Mouse (Mus musculus): Measurements from ENCODE around the gene E2f4. TPM values are rescaled to one million over a fixed set of nuclear protein-coding genes. Genes with fewer than 3 reads are reported as not detected.

The E2f4 gene
- polyA plus RNA-seq, 1 experiment from 2014 or later: 124 TPM

- Histone ChIP-seq H3K27ac (replicated peaks) (no peak overlapping the region), H3K27me3 (ENCODE audit: low read depth, poor library complexity, severe bottlenecking) (peaks cover 100% of the 10 kb centered on the region), H3K4me1 (peaks cover 32% of the 10 kb centered on the region), H3K9me3 (replicated peaks) (peaks cover 5% of the 10 kb centered on the region), H3K4me3 (no peak overlapping the region), H3K36me3 (no peaks in the 10 kb centered on the region)
- no peak for DNase-seq (ENCODE audit: low spot score)
- 86% methylated on average over 12 of the region's 12 CpGs for WGBS
Measured at GRCm38 (mm10) chr8:105261326-105261980, 36.0 kb upstream of the E2f4 start.

GRCm38 (mm10) chr8:105263244-105263912 lies 34.1 kb upstream of the E2f4 start:
- Histone ChIP-seq H3K27ac (replicated peaks) (no peak overlapping the region), H3K4me3 (peak overlapping the region; percentile 62), H3K36me3 (no peaks in the 10 kb centered on the region), H3K27me3 (ENCODE audit: low read depth, poor library complexity, severe bottlenecking) (peaks cover 100% of the 10 kb centered on the region), H3K9me3 (replicated peaks) (peaks cover 7% of the 10 kb centered on the region), H3K4me1 (peaks cover 37% of the 10 kb centered on the region)
- WGBS: 38% methylated on average over 16 of the region's 16 CpGs
- no peak for DNase-seq (ENCODE audit: low spot score)

GRCm38 (mm10) chr8:105264024-105264982 lies 33.2 kb upstream of the E2f4 start, which contains the start of the genes Tradd and Fbxl8:
Gene Tradd, minus strand, starts transcription at chr8:105264609.
Gene Fbxl8, plus strand, starts transcription at chr8:105264648.
- H3K27me3 ChIP-seq (ENCODE audit: low read depth, poor library complexity, severe bottlenecking): peaks cover 100% of the 10 kb centered on the region
- DNase-seq (ENCODE audit: low spot score): peak; percentile 72
- H3K4me3 ChIP-seq: peak within 1 kb of the TSS; percentile 62
- H3K27ac ChIP-seq (replicated peaks): peak within 1 kb of the TSS; percentile 28; the same call in 1 of the 2 replicates
- H3K36me3 ChIP-seq: no peaks in the 10 kb centered on the region
- WGBS: 2% methylated on average over 54 of the region's 54 CpGs
- peaks cover 7% of the 10 kb centered on the region for H3K9me3 ChIP-seq (replicated peaks)
- peaks cover 37% of the 10 kb centered on the region for H3K4me1 ChIP-seq

GRCm38 (mm10) chr8:105265128-105265527 lies 32.3 kb upstream of the E2f4 start:
- no peaks in the 10 kb centered on the region for H3K36me3 ChIP-seq
- peaks cover 7% of the 10 kb centered on the region for H3K9me3 ChIP-seq (replicated peaks)
- H3K4me1 ChIP-seq: peaks cover 38% of the 10 kb centered on the region
- WGBS: 20% methylated on average over 10 of the region's 10 CpGs
- H3K4me3 ChIP-seq: peak overlapping the region; percentile 62
- H3K27ac ChIP-seq (replicated peaks): no peak overlapping the region
- peaks cover 100% of the 10 kb centered on the region for H3K27me3 ChIP-seq (ENCODE audit: low read depth, poor library complexity, severe bottlenecking)
- no peak for DNase-seq (ENCODE audit: low spot score)

GRCm38 (mm10) chr8:105266775-105267174 lies 30.7 kb upstream of the E2f4 start:
- Histone ChIP-seq H3K27ac (replicated peaks) (no peak overlapping the region), H3K9me3 (replicated peaks) (peaks cover 7% of the 10 kb centered on the region), H3K36me3 (no peaks in the 10 kb centered on the region), H3K4me3 (peak overlapping the region; percentile 20; the same call in 1 of the 2 replicates), H3K4me1 (peaks cover 48% of the 10 kb centered on the region), H3K27me3 (ENCODE audit: low read depth, poor library complexity, severe bottlenecking) (peaks cover 100% of the 10 kb centered on the region)
- no peak for DNase-seq (ENCODE audit: low spot score)
- 9% methylated on average over 13 of the region's 13 CpGs for WGBS

- WGBS: under 1% methylated on average over 65 of the region's 65 CpGs
- H3K9me3 ChIP-seq (replicated peaks): peaks cover 7% of the 10 kb centered on the region
- peaks cover 100% of the 10 kb centered on the region for H3K27me3 ChIP-seq (ENCODE audit: low read depth, poor library complexity, severe bottlenecking)
- DNase-seq (ENCODE audit: low spot score): peak; percentile 75
- H3K36me3 ChIP-seq: no peaks in the 10 kb centered on the region
- no peak overlapping the region for H3K27ac ChIP-seq (replicated peaks)
- H3K4me3 ChIP-seq: peak overlapping the region; percentile 55
- H3K4me1 ChIP-seq: peaks cover 50% of the 10 kb centered on the region
Measured at GRCm38 (mm10) chr8:105268342-105269074, 29.0 kb upstream of the E2f4 start.

GRCm38 (mm10) chr8:105269075-105269458 lies 28.4 kb upstream of the E2f4 start:
- Histone ChIP-seq H3K27me3 (ENCODE audit: low read depth, poor library complexity, severe bottlenecking) (peaks cover 100% of the 10 kb centered on the region), H3K9me3 (replicated peaks) (peaks cover 7% of the 10 kb centered on the region), H3K27ac (replicated peaks) (no peak overlapping the region), H3K4me3 (peak overlapping the region; percentile 55), H3K36me3 (no peaks in the 10 kb centered on the region), H3K4me1 (peaks cover 46% of the 10 kb centered on the region)
- 2% methylated on average over 10 of the region's 10 CpGs for WGBS
- no peak for DNase-seq (ENCODE audit: low spot score)

- Histone ChIP-seq H3K27me3 (ENCODE audit: low read depth, poor library complexity, severe bottlenecking) (peaks cover 100% of the 10 kb centered on the region), H3K4me3 (peak within 1 kb of the TSS; percentile 55), H3K27ac (replicated peaks) (no peak within 1 kb of the TSS), H3K4me1 (peaks cover 42% of the 10 kb centered on the region), H3K9me3 (replicated peaks) (peaks cover 7% of the 10 kb centered on the region), H3K36me3 (no peaks in the 10 kb centered on the region)
- DNase-seq (ENCODE audit: low spot score): peak; percentile 53
- WGBS: under 1% methylated on average over 42 of the region's 42 CpGs
Measured at GRCm38 (mm10) chr8:105269461-105269947, 28.0 kb upstream of the E2f4 start, which contains the start of gene Hsf4. Gene Hsf4, plus strand, starts transcription at chr8:105269801.

GRCm38 (mm10) chr8:105270101-105270915 lies 27.2 kb upstream of the E2f4 start:
- Histone ChIP-seq H3K27me3 (ENCODE audit: low read depth, poor library complexity, severe bottlenecking) (peaks cover 100% of the 10 kb centered on the region), H3K27ac (replicated peaks) (no peak overlapping the region), H3K4me1 (peaks cover 36% of the 10 kb centered on the region), H3K4me3 (peak overlapping the region; percentile 55), H3K9me3 (replicated peaks) (peaks cover 7% of the 10 kb centered on the region), H3K36me3 (no peaks in the 10 kb centered on the region)
- 2% methylated on average over 39 of the region's 39 CpGs for WGBS
- no peak for DNase-seq (ENCODE audit: low spot score)

- Histone ChIP-seq H3K36me3 (no peaks in the 10 kb centered on the region), H3K27me3 (ENCODE audit: low read depth, poor library complexity, severe bottlenecking) (peaks cover 100% of the 10 kb centered on the region), H3K4me1 (peaks cover 41% of the 10 kb centered on the region), H3K27ac (replicated peaks) (no peak overlapping the region), H3K4me3 (peak overlapping the region; percentile 33; the same call in 1 of the 2 replicates), H3K9me3 (replicated peaks) (peaks cover 7% of the 10 kb centered on the region)
- WGBS: 2% methylated on average over 11 of the region's 11 CpGs
- no peak for DNase-seq (ENCODE audit: low spot score)
Measured at GRCm38 (mm10) chr8:105270916-105271186, 26.6 kb upstream of the E2f4 start.

GRCm38 (mm10) chr8:105275387-105275786 lies 22.1 kb upstream of the E2f4 start:
- Histone ChIP-seq H3K27ac (replicated peaks) (no peak overlapping the region), H3K27me3 (ENCODE audit: low read depth, poor library complexity, severe bottlenecking) (peaks cover 100% of the 10 kb centered on the region), H3K4me3 (peak overlapping the region; percentile 57), H3K36me3 (peaks cover 8% of the 10 kb centered on the region; the same call in 1 of the 2 replicates), H3K9me3 (replicated peaks) (no peaks in the 10 kb centered on the region), H3K4me1 (peaks cover 36% of the 10 kb centered on the region)
- DNase-seq (ENCODE audit: low spot score): no peak
- 6% methylated on average over 11 of the region's 11 CpGs for WGBS

Data from midbrain, embryonic 10.5 days (tissue).